Mouse (Mus musculus) right cerebral cortex, postnatal 25 days (tissue): Measurements from ENCODE around the gene Gipr.

Experiments used
- DNase-seq: peaks from one replicate; pipeline ENCODE4 v3.0.0; 2022

The Gipr gene

GRCm38 (mm10) chr7:19148180-19148874 is 17.6 kb downstream of the Gipr start:
- no peak for DNase-seq

DNA sequence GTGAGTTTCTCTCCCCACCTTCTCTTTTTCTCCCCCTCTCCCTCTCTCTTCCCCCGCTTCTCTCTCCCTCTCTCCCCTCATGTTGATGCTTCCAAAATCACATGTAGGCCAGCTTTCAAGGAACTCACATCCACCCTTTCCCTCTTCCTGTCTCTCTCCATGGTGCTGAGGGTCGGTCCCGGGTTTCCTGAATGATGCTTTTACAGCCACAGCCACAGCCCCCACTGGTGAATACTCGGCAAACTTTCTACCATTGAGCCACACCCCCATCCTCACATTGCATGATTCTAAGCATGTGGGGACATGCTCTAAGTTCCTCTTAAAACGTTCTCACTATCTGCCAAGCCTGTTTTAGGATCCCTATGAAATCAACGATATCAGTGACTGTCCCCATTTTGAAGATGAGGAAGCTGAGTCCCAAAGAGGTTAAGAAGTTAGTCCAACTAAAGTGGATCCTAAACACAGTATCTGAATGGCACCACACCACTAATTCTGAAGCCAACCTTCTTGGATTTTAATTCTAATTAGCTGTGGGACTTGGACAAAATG is 18.4 kb downstream of the Gipr start:
- DNase-seq, result no peak

DNA sequence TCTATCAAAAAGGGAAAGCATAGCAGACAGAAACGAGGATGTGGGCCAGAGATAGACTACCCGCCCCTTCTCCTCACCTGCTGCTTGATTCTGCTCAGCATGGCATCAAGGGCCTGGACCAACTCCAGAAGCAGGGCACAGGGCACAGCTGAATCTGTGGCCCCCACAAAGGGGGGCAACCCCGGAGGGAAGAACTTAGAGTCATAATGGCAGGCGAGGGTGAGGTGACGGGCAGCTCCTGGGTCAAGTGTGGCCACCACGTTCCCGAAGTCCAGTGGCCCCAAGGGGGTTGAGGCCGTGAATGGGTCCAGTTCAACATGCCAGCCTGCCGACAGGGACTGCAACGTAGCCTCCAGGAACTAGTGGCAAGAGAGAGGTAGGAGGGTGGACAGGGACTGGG is 19.1 kb downstream of the Gipr start:
- no peak for DNase-seq

DNA sequence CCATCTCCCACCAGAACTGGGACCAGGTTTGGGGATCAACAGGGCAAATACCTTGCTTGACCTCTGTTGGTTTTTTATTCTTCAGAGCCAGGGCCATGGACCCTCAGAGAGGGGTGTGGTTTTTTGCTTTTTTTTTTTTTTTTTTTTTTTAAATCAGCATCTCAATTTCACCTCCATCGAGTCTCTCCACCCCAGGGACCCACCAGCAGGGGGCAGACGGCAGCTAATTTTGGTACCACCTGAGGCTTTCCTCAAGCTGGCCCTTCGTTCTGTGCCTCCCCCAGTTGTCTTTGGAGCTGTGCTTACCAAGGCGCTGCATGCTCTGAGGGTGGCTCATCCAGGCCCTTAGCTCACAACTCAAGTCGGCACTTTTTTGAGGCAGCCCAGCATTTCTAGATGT is 28.5 kb downstream of the Gipr start:
- DNase-seq, result no peak

- no peak for DNase-seq
Measured at GRCm38 (mm10) chr7:19136673-19137334, 29.1 kb downstream of the Gipr start.

GRCm38 (mm10) chr7:19136168-19136567 is 29.8 kb downstream of the Gipr start:
- DNase-seq, result no peak

GRCm38 (mm10) chr7:19131324-19131848 is 34.5 kb downstream of the Gipr start:
- DNase-seq, result peak; percentile 97

DNA sequence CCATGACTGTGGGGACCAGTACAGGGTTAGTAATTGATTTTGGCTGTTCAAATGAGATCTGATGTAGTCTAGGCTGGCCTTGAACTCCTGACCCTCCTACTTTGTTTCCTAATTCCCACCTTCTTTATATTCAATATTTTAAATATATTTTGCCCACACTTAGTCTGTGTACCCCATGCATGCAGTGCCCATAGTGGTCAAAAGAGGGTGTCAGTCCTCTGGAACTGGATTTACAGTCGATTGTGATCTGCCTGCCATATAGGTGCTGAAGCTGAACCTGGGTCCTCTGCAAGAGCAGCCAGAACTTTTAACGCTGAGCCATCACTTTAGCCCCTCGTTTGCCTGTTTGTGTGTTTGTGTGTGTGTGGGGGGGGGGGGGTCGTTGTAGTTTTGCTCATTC is 35.3 kb downstream of the Gipr start:
- DNase-seq, result no peak

DNA sequence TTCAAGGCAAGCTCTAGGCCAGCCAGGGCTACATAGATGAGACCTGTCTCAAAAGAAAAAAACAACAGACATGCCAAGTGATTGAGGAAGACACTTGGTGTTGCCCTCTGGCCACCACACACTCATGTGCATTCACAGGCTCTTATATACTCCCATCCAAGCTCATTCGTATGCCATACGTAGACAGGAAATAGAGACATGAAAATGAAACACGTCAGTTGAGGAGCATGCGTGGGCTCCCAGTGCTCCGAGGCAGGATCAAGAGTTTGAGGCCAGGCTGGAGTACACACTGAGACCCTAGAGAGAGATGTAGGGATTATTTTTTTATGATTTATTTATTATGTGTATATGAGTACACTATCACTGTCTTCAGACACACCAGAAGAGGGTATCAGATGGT is 36.5 kb downstream of the Gipr start:
- no peak for DNase-seq

- no peak for DNase-seq
Measured at GRCm38 (mm10) chr7:19127744-19128143, 38.2 kb downstream of the Gipr start.

- DNase-seq, result no peak
Measured at GRCm38 (mm10) chr7:19124713-19125112, 41.2 kb downstream of the Gipr start.

DNA sequence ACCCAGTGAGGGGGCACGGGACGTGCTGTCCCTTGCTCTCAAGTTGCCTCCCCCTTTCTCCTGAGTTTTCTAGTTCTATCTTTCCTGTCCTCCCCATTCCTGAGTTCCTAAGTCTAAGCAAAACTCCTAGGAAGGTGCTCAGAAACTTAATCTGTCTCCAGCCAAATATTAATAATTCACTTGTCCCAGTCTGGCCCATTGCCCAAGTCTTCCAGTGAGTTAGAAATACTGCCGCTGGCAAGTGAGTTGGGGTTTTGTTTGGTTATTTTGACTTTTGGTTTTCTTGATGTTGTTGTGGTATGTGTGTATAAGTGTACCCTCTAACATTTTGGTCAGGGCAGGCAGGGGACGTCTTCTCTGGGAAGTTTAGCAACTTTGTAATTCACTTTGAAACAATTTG is 44.2 kb downstream of the Gipr start:
- no peak for DNase-seq

GRCm38 (mm10) chr7:19119631-19120429 is 46.1 kb downstream of the Gipr start, which contains the start of gene Fbxo46:
TSS of gene Fbxo46 (plus strand) at chr7:19119859.
- DNase-seq, result peak; percentile 94

DNA sequence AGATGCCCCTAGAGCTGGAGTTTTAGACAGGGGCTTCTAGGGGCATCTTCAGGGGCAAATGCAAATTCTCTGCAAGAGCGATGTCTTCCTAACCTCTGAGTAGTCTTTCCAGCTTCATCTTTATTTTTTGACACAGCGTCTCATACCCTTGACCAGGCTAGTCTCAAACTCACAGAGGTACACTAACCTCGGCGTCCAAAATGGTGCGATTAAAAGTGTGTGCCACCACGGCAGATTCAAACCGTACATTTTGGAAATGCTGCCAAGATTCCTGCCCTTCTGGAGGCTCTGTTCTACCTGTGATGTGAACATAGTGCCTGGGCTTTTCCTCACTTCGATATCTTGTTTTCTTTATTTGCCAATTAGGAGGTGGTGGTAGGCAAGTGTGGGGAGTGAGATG is 46.8 kb downstream of the Gipr start:
- DNase-seq, result no peak

DNA sequence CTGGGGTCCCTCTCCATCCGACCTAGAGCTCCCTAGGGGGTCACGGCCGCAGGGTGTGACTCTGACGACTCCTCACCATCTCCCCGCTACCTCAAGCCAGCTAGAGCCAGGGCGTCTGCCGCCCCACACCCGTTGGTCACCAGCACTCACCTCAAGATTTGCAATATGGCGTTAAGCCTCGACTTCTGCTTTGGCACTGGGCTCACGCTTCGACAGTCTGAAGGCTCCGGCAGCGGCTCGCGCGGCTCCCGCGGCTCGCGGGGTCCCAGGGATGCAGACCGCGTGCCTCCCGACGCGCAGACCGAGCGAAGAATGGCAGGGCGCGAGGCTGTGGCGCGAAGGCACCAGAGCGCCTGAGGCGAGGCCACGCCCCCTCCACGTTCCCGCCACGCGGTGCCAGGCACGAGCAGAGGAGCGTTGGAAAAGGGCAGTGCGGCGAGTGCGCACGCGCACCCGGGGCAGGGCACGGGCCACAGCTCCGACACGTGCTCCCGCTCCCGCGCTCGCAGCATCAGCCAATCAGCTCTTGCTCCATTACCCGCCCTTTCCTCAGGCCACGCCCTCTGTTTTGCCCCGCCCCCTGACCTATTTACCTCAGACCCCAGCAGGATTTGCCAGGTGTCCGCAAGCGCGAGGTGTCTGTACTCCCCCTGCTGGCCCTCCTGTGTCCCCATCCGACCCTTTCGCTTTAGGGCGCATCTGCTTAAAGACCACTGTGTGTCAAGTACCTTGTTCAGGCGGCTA is 47.7 kb downstream of the Gipr start, which contains the start of gene Gm4969:
TSS of gene Gm4969 (minus strand) at position 341 of the 744 bp plus-strand sequence.
- peak; percentile 60 for DNase-seq

- DNase-seq, result no peak
Measured at GRCm38 (mm10) chr7:19109565-19109964, 56.4 kb downstream of the Gipr start.

DNA sequence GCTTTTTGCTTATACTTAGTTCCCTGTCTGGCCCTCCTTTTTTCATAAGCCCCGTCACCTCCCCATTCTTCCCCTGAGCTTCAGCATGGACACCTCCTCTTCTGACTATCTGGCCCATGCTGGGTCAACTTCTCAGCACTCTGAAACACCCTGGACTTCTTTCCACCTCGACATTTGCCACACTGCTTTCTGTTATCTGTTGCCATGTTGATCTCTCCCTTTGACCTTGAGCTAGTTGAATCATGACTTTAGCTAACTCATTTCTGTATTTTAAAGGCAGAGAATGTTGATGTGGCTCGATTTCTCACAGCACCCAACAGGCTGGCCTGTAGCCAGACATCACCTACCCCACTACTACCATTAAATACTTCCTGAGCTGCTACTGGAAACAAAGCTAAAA is 58.5 kb downstream of the Gipr start:
- no peak for DNase-seq
